Mouse (Mus musculus) retina, postnatal 7 days (tissue): ENCODE data around the gene Cuzd1.

Source experiments
- DNase-seq: peaks from one replicate; pipeline ENCODE4 v3.0.0-alpha.2; 2012; ENCODE audit warnings: low read depth, low spot score

Gene Cuzd1

GRCm38 (mm10) chr7:131322192-131322591, at the start of gene Cuzd1:
Gene Cuzd1, minus strand, starts transcription at chr7:131322292.
- DNase-seq, result no peak

DNA sequence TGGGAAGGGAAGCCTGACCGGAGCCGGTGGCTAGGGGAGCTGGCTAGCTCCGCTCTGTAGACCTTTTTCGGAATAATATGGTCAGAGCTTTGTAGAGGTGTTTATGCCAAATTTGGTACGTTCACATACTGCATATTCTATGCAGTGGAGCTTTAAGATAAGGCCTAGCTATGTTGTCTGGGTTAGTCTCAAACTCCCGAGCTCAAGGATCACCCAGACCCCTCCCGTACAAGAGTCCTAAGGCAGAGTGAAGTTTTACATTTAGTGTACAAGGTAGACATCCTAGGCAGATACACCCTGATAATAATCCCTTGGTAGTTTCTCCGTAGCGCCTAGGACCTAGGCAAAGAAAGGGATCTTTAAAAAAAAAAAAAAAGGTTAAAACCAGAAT, 49.4 kb upstream of the Cuzd1 start:
- no peak for DNase-seq

GRCm38 (mm10) chr7:131370648-131371469, 48.8 kb upstream of the Cuzd1 start, which contains the start of gene Pstk:
Gene Pstk, plus strand, starts transcription at chr7:131371141.
- DNase-seq, result peak; percentile 85

DNA sequence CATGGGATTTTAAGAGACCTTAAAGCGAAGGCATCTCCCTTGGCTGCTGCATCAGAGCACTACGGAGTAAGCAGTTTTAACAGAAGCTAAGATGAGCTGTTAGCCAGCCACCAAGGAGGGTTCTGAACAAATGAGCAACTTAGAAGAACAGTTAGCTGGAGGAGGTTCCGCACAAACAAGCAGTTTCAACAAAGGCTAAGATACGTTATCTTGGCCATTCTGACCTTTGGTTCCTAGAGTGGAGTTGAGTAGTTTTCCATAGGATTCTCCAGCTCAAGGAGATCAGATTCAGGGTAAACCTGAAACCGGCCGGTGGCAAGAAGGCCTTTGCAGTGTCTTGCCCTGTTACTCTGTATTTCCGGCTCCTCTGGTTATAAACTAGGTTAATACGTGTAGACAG, 42.0 kb upstream of the Cuzd1 start:
- no peak for DNase-seq

GRCm38 (mm10) chr7:131362615-131363300, 40.7 kb upstream of the Cuzd1 start, which contains the start of gene 2310057M21Rik:
Gene 2310057M21Rik, minus strand, starts transcription at chr7:131362759.
- DNase-seq, result peak; percentile 98

DNA sequence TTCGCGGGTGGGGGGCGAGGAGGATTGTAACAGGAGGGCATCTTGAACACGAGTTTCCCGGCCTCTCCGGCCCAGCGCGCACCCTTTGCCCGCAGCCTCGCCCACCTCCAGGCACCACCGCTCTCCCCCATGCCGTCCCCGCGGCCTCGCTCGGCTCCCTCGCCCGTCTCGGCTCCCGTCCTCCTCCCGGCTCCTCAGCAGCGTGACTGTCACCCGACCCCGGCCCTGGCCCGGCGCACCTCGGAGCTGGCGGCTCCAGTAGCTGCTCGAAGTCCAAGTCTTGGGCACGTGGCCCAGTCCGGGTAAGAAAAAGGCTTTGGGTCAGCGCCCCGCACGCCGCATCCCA, 40.1 kb upstream of the Cuzd1 start:
- DNase-seq, result no peak

- no peak for DNase-seq
These were observed 34.0 kb upstream of the Cuzd1 start for GRCm38 (mm10) chr7:131356105-131356504.

- DNase-seq, result no peak
These were observed 23.9 kb upstream of the Cuzd1 start for GRCm38 (mm10) chr7:131345856-131346541.

DNA sequence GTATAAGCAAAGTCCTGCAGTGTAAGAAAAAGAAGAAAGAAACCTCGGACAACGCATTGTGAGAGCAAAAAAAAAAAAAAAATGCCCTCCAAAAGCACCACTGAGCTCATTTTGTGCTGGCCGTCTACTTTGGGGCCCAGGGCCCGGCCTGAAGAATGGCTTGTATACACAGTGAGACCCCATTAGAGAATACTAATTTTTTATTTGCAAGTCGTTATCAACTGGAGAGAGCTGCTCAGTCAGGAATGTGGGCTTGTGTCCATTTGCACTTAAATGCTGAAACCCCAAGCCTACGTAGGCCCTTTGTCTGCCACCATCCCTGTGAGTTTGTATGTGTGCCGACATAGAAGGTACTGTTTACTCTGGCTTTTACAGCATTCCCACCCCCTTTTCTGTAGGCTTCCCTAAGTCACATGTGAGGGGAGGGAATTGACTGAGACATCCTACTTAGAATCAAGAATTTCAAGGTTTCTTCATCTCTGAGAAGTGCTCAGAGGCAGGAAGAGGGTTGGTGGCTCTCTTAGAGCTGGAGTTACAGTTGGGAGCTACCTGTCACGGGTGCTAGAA, 15.5 kb upstream of the Cuzd1 start:
- DNase-seq, result no peak

GRCm38 (mm10) chr7:131333564-131333963, 11.5 kb upstream of the Cuzd1 start, which contains the start of gene Fam24a:
Gene Fam24a, plus strand, starts transcription at chr7:131333864.
- no peak for DNase-seq

GRCm38 (mm10) chr7:131331688-131332087, 9.6 kb upstream of the Cuzd1 start:
- no peak for DNase-seq

DNA sequence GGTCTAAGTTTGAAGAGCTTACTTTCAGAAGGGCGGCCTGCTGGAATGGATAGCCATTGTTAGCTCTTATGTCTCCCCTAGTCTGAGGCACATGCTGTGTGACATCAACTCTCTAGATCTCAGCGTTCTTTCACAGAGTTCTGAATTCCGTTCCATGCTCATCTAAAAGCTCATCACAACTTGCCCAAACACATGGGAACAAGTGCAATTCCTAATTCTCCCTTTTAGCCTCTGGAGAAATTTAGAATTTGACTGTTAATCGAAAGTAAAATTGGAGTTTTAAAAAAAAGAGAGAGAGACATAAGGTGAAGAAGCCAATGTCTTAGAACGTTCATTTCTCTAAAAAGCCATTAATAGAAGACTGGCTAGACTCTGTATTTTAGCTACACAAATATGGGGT, 7.3 kb upstream of the Cuzd1 start, which contains the start of gene Fam24b:
TSS of gene Fam24b (minus strand) at position 101 of the 400 bp plus-strand sequence.
- DNase-seq, result no peak

- no peak for DNase-seq
These were observed 5.0 kb upstream of the Cuzd1 start for GRCm38 (mm10) chr7:131327054-131327453.

DNA sequence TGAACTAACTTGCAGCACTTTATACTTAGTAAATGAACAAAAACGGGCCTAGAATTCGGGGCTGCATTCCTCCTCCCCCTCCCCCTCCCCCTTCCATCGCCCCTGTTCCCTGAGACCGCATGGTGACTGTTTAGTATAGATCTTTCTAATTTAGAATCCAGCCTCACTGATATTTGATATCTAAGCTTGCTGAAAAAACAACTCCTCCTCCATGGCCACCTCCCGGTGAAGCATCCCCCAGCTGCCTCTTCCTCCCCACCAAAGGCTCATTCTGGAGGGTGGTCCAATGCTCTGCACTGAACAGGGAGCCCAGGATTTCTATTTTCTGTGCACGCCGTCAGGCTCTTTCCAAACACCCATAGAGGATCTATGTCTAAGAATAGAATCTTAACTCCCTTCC, 3.8 kb downstream of the Cuzd1 start:
- no peak for DNase-seq

DNA sequence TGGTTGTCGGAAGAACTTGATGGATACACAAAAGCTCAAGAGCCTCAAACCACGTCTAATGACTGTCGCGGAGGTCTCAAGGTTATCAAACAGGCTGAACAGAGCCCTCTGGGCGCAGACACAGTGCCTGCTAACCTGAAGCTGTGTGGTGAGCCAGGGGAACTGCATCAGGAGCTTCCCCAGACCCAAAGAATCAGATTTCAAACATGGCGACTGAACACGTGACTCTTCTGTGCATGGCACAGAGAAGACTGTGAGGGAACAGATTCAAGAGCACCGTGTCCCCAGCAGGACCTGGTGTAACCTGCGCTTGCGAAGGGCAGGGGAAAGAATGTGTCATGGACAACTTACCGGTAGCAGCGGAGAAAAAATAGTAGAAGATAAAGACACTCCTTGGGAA, 4.5 kb downstream of the Cuzd1 start:
- DNase-seq, result no peak

DNA sequence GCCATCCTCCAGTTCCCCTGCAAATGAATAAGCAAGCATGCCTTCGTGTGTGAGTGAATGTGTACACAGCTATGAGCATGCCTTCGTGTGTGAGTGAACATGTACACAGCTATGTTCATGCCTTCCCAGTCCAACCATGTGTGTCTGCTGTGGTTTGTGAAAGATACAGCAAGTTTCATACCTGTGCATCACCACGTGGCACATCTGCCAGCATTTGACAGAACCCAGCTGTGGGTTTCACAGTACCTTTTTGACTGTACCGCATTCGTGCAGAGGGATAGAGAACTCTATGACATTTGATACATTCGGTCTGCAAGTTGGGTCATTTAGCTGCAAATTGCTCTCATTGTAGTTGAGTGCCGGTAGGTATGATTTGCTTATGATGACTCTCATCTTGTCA, 7.6 kb downstream of the Cuzd1 start:
- no peak for DNase-seq

GRCm38 (mm10) chr7:131306733-131307132, 15.4 kb downstream of the Cuzd1 start:
- DNase-seq, result no peak

DNA sequence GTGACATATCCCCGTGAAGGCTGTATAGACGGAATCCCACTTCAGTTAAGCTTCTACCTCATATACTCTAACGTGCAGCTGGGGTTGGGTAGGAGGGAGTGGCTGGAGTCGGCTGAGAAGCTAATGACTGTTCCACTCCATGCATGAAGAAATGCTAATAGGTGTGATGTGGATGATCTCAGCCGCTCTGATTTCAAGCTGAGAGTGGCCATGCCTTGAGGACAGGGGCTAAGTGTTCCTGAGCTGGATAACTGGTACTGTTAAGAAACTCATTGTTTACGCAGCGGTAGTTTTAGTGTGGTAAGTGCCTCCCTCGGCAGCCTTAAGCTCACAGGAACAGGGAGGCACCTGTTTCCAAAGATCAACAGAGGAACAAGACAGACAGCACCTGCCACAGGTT, 18.8 kb downstream of the Cuzd1 start:
- no peak for DNase-seq

DNA sequence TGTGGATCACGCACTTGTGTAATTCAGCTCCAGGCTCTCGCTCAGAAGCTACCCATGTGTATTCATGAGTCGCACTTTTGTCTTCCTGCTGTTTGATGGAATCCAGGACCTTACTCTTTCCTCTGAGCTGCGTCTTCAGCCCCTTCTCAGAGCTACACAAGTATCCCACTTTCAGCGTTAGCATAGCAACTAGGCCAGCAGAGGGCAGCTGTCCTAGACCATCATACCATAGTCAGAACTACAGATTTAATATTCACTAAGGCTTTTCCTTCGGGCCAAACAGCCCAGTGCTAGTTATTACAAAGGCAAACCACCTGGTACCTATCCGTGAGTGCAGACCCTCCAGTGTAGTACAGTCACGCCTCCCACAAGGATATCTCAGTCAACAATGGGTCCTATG, 24.9 kb downstream of the Cuzd1 start:
- DNase-seq, result no peak

DNA sequence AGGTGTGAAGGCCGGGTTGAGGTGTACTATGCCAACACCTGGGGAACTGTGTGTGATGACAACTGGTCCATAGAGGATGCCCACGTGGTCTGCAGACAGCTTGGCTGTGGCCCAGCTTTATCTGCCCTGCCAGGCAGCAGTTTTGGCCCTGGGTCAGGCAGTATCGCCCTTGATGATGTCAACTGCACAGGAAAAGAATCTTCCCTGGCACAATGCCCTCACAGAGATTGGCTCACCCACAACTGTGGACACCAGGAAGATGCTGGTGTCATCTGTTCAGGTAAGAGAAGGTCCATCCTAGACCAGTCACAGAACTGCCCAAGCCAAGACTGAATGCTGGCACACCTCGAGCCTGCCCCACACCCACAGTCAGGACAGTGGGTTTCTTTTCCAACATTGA, 56.2 kb downstream of the Cuzd1 start:
- no peak for DNase-seq

- DNase-seq, result no peak
These were observed 57.8 kb downstream of the Cuzd1 start for GRCm38 (mm10) chr7:131264251-131264650.

DNA sequence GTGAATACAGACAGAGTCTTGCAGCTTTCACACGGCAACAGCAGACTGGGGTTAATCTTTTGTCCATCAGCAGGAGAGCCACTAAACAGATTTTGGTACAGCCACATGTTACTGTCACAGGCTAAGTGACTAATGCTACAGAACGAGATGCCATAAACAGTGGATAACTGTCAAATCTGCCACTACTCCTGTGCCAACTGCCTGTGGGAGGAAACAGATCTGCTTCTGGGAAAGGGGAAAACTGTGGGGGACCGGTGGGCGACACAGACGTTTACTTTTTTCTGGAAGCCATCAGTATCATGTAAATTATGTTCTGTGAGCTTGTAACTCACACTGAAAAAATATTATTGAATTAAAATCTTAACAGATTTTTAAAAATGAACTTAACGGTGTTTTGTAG, 61.1 kb downstream of the Cuzd1 start:
- DNase-seq, result no peak
